Mouse (Mus musculus) brain, embryonic 18.5 days (tissue): Measurements from ENCODE around the gene Hnf4a.

Experiments
- DNase-seq: peaks from one replicate; pipeline ENCODE4 v3.0.0-alpha.2; 2012; ENCODE audit warnings: low read depth, low spot score

Gene Hnf4a

DNA sequence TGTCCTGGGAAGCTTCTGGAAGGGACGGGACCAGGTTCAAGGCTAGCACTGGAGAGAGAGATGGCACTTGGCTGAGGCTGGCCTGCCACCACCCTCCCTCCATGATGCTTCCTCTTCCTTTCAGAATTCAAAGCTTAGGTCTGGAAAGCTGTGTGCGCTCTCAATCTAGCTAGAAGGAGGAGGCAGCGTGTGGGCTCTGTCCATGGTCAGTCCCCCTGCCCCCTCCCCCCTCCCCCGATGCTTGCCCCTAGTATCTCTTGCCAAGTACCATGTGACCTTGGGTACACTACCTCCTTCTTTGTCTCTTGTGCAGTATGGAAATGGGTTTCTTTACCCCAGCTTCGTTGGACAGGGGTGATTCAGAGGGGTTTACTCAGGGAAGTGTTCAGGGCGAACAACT, 42.2 kb downstream of the Hnf4a start:
- no peak for DNase-seq

DNA sequence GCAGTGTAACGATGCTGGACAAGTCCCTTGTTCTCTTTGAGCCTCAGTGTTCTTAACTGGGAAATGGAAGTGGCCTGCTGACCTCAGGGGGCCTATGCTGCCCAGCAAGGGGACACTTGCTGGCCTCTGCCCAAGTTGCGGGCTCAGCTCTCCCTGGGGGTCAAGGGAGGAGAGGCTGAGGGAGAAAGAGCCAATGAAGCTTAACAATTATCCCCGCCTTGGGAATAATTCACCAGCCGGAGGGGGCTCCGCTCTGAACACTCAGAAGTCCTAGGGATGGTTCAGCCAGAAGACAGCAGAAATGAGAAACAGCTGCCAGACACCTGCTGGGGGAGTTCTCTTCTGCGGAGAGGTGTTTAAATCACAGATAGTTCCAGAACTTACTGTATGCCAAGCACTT, 43.2 kb downstream of the Hnf4a start:
- DNase-seq: no peak

DNA sequence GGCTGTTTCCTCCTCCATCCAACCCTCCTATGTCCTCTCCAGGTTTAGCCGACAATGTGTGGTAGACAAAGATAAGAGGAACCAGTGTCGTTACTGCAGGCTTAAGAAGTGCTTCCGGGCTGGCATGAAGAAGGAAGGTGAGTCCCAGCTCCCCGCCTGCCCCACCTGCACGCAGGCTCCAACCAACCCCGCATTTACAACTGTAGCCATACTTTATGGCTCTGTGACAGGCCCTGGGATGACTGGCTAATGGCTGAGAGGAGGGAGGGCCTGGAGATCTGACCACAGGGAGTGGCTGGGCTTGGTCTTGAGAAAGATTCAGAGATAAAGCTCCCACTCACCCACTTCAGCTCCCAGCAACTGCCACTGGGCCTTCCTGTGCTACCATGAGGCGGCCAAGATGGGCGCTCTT, 45.9 kb downstream of the Hnf4a start:
- DNase-seq: no peak

DNA sequence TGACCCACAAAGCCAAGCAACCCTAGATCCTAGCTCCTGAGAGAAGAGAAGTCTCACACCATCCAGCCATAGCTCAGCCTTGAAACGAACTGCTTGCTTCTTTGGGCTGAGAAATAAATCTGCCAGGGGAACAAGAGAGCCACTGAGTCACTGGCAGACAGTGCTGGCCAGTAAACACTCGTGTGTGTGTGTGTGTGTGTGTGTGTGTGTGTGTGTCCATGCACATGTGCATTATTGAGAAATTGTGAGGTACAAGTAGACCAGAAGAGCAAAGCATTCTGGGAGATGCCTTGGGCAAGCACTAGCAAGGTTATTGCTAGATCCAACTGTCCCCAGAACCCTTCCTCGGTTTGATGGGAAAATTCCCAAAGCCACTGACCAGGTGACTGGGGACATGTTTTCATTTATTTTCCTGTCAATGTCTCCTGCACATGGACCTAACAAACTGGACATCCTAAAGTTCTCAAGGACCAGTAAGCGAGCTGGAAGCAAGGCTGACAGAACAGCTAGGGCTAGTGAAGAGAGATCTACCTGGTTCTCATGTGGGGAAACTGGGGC, 47.9 kb downstream of the Hnf4a start:
- DNase-seq: no peak

DNA sequence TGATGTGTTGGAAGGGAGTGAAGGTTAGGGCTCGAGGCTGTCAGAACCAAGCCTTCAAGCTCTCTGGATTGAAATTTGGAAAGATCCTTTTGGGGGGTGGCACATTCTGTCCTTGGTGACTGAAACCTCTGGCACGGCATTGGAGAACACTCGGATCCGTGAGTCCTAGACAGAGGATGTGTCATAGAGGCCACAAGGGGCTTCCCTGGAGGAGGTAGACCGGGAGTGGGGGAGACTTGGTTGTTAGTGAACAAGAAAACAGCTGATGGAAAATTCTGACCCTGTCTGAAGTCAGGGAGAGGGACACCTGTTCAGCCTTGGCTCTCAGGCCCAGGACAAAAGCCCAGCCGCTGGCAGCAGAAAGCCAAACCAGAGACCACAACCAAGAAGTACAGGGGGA, 48.4 kb downstream of the Hnf4a start:
- DNase-seq: no peak

DNA sequence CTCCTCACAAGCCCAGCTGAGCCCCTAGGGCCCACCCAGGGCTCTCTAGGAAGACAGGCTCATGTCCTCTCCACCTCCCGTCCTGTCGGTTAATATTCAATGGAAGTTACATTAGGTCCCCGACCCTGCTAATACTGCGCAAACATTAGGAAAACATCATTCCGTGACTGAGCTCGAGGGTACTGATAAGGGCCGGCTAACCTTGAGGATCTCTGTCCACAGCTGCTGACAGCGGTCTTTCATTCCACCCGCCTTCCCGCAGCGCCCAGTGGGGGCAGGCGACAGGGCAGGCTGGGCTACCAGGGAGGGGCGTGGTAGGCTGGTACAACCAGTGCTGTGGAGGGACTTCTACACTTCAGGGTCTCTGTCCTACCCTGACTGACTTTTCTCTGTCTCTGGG, 48.8 kb downstream of the Hnf4a start:
- DNase-seq: no peak

DNA sequence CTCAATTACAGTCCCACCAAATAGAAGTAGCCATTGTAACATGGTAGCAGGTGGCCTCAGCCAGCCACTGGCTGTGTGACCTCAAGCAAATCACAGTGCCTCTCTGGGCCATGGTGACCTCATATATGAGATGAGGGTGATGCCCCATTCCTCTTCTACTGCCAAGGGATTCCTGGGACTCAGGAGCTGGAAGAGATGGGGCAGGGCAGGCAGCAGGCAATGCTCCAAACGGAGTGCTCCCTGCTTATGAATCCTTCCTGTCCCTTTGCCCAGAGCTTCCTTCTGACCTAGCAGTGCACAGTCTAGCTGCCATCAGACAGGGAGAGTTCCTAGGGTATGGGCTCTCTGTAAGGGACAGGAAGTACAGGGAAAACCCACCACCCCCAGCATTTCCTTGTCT, 51.9 kb downstream of the Hnf4a start:
- no peak for DNase-seq

DNA sequence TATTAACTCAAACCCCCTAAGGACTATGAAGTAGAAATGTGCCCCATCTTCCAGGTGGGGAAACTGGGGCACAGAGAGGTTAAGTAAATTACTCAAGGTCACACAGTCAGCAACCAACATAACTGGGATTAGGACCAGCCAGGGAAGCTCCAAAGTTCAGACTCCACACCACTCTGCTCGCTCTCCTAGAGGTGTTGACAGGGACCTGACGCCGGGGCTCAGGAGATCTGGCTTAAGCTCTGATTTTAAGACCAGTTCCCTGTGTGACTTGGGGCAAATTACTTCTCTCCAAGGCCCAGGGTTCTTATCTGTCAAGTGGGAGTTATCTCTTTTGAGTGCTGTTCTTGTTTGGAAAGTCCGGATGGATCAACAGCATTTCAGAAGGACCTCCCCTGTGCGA, 52.6 kb downstream of the Hnf4a start:
- no peak for DNase-seq

DNA sequence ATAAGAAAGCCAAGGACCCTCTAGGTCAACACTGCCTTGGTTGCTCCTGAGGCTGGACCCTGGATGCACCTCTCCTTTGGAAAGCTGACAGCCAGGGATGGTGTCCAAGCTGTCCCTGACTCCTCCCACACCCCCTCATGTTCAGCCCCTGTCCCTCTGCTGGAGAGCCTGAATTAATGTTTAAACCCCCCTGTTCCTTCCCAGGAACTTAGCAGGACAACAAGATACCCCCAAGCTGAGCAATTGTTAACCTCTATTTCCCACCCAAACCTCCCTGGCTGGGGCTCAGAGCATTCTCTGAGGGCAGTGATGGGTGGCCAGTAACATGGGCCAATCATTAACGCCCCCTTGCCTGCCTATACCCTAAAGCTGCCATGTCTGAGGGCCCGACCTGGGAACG, 53.6 kb downstream of the Hnf4a start:
- DNase-seq: no peak

DNA sequence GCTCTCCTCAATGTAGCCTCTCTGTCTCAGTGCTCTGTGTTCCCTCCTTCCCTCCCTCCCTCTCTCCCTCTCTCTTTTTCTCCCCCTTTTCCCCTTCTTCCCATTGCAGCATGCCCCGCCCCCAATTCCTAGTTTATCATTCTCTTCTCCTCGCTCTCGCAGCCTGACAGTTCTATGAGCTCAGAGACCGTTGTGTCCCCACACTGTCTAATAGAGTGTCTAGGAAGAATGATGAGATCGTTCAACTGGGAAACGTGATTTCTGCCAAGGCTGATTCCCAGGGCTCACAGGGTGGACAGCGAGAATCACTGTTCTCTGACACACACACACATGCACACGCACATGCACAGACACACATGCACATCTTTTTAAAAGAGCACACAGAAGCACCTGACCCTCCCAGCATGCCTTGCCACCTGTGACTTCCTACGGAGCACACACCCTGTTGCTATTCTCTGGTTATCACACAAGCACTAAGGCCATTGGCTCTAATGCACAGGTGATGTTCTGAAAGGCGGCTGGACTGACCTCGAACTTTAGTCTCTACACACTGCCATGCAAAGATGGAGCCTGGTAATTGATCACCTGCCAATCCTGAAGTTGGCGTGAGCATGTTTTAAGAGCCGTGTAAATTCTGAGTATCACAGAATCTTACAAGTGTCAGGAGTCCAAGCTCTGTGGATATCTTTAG, 54.8 kb downstream of the Hnf4a start:
- no peak for DNase-seq

DNA sequence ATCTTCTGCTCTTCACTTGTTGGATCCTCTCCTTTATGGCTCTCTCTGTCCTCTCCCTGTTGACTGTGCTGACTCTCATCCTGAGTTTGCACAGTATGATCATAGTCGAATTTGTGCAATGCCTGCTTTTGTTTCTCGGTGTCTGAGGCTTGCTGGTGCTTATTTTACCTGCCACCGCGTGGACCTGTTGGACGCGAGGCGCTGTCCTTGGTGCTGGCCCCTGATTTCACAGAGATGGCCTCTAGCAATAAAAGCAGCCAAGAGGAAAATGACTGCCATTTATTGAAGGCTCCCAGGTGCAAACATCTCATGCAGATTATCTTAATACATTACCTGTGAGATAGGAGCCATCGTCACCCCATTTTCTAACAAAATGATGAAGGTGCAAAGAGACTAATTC, 58.0 kb downstream of the Hnf4a start:
- no peak for DNase-seq

DNA sequence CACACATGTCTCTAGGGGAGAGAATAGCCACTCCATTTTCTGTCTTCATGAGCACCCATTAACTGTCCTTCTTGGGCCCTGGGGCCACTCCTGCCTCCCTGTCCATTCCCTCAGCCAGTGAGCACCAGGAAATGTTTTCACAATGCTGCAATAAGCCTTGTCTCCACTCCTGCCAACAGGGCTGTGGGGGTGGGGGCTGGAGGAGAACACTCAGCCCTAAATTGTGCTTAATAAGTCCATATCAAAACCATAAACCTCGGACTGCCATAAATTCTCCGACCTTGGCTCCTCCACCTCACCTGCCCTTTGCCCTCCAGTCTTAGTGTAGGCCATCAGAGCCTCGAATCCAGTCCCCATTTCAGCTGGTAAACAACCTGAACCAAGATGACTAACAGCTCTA, 67.7 kb downstream of the Hnf4a start:
- DNase-seq: no peak

DNA sequence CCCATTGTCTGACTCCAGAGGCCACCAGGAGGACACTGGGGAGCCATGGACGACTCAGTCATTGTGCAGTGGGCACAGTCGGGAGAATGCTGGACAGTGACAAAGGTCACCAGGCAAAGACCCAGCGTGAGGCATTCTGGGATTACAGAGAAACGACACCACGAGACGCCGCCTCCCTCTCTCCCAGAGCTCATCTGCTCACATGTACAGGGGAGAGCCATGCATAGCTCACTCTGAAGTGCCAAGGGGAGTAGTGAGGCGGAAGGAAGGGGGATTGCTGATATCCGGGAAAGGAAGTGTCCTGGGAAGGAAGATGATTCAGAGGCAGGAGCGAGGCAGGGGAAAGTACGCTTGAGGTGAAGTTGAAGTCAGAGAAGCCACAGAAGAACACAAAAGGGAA, 68.6 kb downstream of the Hnf4a start:
- DNase-seq: no peak

DNA sequence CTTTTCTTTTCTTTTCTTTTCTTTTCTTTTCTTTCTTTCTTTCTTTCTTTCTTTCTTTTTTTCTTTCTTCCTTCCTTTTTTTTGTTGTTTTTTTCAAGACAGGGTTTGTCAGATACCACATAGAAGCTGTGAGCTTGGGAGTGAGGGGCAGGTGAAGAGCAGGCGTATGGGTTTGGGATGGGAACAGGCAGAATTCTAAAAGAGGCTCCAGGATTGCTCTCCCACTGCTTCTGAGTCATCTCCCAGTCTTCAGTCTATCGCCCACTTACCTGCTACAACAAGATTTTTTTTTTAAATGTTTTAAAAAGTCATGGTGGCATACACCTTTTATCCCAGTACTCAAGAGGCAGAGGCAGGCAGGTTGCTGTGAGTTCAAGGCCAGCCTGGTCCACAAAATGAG, 71.4 kb downstream of the Hnf4a start:
- DNase-seq: no peak

DNA sequence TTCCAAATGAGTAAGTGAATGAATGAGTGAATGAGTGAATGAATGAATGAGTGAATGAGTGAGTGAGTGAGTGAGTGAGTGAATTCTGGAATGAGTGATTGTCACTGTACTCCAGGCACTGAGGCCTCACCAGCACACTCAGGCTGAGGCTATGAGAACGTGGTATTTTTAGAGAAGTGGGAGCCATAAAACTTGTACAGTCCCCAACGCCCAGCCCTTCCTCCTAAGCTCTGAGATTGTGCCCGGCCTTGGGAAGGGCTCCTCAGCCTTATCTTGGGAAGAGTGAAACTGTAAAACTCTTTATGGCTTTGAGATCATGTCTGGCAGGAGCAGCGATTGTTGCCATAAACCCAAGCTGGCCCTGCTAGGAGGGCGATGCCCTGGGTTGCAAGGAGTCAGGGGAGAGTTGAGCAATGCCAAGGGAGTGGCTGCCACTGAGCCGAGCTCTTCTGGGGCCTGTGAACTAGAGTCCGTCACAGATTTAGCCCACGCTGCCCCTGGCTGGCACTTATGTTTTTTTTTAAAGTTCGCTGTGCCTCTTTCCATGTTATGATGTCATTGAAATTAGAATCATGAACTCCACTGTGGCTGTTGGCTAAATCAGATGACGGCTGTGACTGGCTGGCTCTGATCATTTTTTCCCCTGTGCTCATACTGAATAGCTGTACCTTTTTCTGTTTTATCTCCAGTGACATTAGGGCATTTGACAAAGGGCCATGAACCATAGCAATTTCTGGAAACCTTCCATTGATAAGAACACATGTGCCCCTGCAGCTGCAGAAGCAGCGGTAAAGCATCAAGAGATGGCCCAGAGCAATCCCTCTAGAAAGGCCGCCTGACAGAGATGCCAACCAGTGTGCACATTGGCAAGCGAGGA, 73.7 kb downstream of the Hnf4a start:
- DNase-seq: no peak

DNA sequence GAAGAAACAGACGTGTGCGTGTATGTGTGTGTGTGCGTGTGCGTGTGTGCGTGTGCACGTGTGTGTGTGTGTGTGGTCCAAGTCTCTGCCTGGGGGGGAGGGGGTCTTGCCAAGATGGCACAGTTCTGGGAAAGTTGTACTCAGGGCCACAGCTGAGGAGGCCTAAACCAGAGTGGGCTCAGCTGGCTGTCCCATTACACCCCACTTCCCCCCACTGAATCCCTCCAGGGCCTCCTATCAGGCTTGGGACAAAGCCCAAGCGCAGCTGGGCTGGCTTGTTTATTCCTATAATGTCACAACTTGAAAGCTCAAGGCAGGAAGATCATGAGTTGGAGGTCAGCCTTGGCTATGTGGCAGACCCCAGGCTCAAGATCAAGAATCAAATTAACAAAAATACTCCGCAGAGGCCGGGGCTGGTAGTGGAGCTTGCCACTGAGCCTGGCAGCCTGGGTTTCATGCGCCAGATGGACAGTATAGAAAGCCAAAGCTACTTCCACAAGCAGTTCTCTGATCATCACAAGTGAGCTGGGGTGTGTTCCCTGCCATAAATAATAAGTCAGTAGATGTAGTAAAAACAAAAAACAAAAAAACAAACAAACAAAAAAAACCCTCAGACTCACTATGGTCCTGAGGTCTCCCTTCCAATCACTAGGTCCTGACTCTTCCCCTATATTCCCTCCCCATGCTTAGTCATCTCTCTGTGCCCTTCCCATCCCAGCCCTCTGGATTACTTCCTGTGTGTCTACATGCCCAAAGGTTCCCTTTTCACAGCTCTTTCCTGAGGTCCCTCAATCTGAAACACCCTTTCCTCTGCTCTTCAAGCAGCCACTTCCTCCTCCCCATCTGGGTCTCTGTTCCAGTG, 76.8 kb downstream of the Hnf4a start:
- DNase-seq: no peak

DNA sequence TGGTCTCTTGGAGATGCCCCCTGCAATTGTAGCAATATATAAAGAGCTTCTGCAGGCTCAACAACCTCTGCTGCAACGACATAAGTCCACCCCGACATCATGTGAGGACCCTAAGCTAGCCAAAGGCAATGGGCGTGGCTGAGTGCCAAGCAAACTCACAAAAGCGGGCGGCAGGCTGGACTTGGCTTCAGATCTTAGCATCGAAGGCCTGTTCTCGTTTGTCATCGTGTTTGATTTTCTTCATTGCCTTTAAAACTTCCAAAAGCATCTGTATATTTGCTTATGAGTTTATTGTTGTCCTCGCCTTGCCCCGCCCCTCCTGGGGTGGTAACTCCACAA, 77.4 kb downstream of the Hnf4a start:
- DNase-seq: no peak

DNA sequence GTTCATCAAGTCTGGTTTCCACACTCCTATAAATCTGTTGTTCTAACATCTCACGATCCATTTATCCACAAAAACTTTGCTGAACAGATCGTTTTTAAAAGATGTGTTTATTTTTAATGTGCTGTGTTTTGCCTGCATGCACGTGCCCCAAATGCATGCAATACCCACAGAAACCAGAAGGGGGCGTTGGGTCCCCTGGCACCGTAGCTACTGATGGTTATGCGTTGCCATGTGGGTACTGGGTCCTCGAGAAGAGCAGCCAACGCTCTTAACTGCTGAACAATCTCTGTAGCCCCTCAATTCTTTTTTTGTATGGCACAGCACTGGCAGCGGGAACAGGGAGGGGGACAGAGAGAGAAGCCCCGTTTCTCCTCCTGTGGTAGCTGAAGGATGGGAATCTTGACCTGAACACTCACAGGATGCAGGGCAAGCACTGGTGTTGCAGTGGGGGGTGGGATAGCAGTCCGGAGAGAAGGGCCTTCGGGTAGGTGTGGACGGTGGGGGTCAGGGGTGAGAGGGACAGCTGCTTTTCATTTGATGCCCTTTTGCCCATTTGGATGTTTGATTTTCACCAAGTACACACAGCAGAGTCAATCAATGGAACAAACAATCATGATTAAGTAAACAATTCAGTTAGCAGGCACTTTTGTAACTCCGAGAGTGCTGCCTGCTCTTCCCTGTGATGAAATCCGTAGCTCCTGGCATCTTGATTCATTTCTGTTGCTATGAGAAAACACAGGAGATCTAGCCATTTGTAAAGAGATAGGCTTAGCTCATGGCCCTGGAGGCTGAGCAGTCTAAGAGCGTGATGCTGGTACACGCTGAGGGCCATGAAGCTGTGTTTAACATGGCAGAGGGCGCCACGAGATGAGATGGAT, 80.0 kb downstream of the Hnf4a start:
- DNase-seq: no peak

DNA sequence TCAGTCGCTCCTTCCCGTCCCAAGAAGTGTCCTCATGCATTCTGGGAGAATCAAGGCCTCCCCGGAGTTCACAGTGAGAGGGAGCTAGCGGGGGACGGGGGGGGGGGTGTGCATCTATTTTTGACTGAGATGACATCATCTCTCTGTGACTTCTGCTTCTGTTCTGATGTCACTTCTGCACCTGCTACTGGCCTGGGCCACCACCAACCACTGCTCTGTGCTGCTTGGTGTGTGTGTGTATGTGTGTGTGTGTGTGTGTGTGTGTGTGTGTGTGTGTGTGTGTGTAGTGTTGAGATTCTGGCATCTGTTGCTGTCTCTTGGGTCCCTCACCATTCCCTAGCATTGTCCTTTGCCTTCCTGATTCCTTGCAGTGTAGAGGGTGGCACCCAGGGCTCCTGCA, 80.9 kb downstream of the Hnf4a start:
- DNase-seq: no peak

DNA sequence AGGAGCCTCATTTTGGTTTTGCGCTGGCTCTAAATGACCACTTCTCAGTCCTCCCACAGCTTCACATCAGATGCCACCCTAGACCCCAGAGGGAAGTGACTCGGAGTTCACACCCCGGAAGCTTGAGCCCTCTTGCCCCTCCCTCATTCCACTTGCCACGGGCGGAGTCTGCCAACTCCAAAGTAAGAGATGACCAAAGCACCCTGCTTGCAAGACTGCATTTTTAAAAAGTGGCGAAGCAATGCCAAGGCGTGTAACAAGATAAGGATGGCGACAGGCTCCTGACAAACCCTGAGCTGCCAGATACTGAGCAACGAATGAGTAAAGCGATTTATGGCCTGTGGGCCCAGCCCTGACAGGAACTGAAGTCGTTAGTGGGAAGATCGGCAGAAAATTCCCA, 83.6 kb downstream of the Hnf4a start:
- no peak for DNase-seq

DNA sequence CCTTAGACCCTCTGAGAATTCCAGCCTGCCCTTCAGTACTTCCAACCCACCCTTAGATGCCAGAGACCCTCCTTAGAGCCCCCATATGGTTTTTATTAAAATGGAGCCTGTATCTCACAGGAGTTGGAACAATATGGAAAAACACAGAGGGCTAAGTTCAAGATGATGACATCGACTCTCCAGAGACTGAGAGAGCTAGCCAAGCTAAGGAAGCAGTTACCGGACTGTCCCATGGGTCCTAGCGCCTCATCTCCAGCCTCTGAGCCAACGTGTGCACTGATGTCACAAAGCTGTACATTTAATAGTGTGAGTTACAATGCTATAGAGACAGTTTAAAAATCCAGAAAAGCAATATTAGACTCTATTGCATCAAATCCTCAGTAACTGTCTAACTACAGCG, 84.4 kb downstream of the Hnf4a start:
- DNase-seq: no peak
